Mouse (Mus musculus): ENCODE data around the gene Llph. TPM values are rescaled to one million over a fixed set of nuclear protein-coding genes. Genes with fewer than 3 reads are reported as not detected.
"Not testable (repeated sequence)": the region's sequence is repeated elsewhere in the genome, so short reads cannot be mapped to it uniquely, and the experiment has no call there.

The Llph gene
- total RNA-seq, 2 experiments from 2014 or later, result 73.4 to 84.9 TPM

GRCm38 (mm10) chr10:120217099-120217498 lies 9.8 kb upstream of the Llph start:
- not testable (repeated sequence) for ATAC-seq (replicated peaks; ENCODE audit: poor library complexity, severe bottlenecking)

- no peak for ATAC-seq (replicated peaks; ENCODE audit: poor library complexity, severe bottlenecking)
These were observed 7.9 kb upstream of the Llph start for GRCm38 (mm10) chr10:120218996-120219395.

GRCm38 (mm10) chr10:120219578-120220359 lies 7.1 kb upstream of the Llph start:
- ATAC-seq (replicated peaks; ENCODE audit: poor library complexity, severe bottlenecking), result peak; percentile 99

- no peak for ATAC-seq (replicated peaks; ENCODE audit: poor library complexity, severe bottlenecking)
These were observed 6.1 kb upstream of the Llph start for GRCm38 (mm10) chr10:120220776-120221175.

- peak; percentile 47 for ATAC-seq (replicated peaks; ENCODE audit: poor library complexity, severe bottlenecking)
These were observed 4.8 kb downstream of the Llph start for GRCm38 (mm10) chr10:120231718-120232117.

- ATAC-seq (replicated peaks; ENCODE audit: poor library complexity, severe bottlenecking), result peak; percentile 54
These were observed 6.9 kb downstream of the Llph start for GRCm38 (mm10) chr10:120233655-120234367.

- no peak for ATAC-seq (replicated peaks; ENCODE audit: poor library complexity, severe bottlenecking)
These were observed 10.0 kb downstream of the Llph start for GRCm38 (mm10) chr10:120236855-120237254.

GRCm38 (mm10) chr10:120238241-120238640 lies 11.4 kb downstream of the Llph start:
- ATAC-seq (replicated peaks; ENCODE audit: poor library complexity, severe bottlenecking), result no peak

- ATAC-seq (replicated peaks; ENCODE audit: poor library complexity, severe bottlenecking), result no peak
These were observed 12.6 kb downstream of the Llph start for GRCm38 (mm10) chr10:120239476-120239875.

GRCm38 (mm10) chr10:120242421-120242820 lies 15.6 kb downstream of the Llph start:
- no peak for ATAC-seq (replicated peaks; ENCODE audit: poor library complexity, severe bottlenecking)

- no peak for ATAC-seq (replicated peaks; ENCODE audit: poor library complexity, severe bottlenecking)
These were observed 18.8 kb downstream of the Llph start for GRCm38 (mm10) chr10:120245681-120246080.

- ATAC-seq (replicated peaks; ENCODE audit: poor library complexity, severe bottlenecking), result peak; percentile 99
These were observed 20.3 kb downstream of the Llph start for GRCm38 (mm10) chr10:120246994-120247750.

- ATAC-seq (replicated peaks; ENCODE audit: poor library complexity, severe bottlenecking), result no peak
These were observed 24.2 kb downstream of the Llph start for GRCm38 (mm10) chr10:120250911-120251683.

GRCm38 (mm10) chr10:120251791-120252190 lies 24.9 kb downstream of the Llph start:
- no peak for ATAC-seq (replicated peaks; ENCODE audit: poor library complexity, severe bottlenecking)

GRCm38 (mm10) chr10:120252800-120253199 lies 25.9 kb downstream of the Llph start:
- ATAC-seq (replicated peaks; ENCODE audit: poor library complexity, severe bottlenecking), result peak; percentile 43

- ATAC-seq (replicated peaks; ENCODE audit: poor library complexity, severe bottlenecking), result peak; percentile 73
These were observed 30.4 kb downstream of the Llph start for GRCm38 (mm10) chr10:120257231-120257630.

GRCm38 (mm10) chr10:120267790-120268189 lies 40.9 kb downstream of the Llph start:
- no peak for ATAC-seq (replicated peaks; ENCODE audit: poor library complexity, severe bottlenecking)

GRCm38 (mm10) chr10:120269946-120270345 lies 43.1 kb downstream of the Llph start:
- no peak for ATAC-seq (replicated peaks; ENCODE audit: poor library complexity, severe bottlenecking)

- peak; percentile 86 for ATAC-seq (replicated peaks; ENCODE audit: poor library complexity, severe bottlenecking)
These were observed 43.9 kb downstream of the Llph start for GRCm38 (mm10) chr10:120270777-120271176.

- ATAC-seq (replicated peaks; ENCODE audit: poor library complexity, severe bottlenecking), result peak; percentile 18
These were observed 44.4 kb downstream of the Llph start for GRCm38 (mm10) chr10:120271318-120271717.
